Mouse (Mus musculus): ENCODE results near the gene Krba1. TPM values are rescaled to one million over a fixed set of nuclear protein-coding genes. Genes with fewer than 3 reads are reported as not detected.

Gene Krba1
- total RNA-seq (2021): 10 to 100 TPM; 17.7 to 21.5 TPM

- peak; percentile 80 to 81 for DNase-seq
- intact Hi-C loops (cut with DNase I): loop anchor here (1.0 to 2.0 kb wide), 2 partner anchors 109 to 217 kb away; no protein-coding TSS in a partner anchor
These were observed at the start of gene Krba1 for GRCm38 (mm10) chr6:48395105-48396007. Gene Krba1, plus strand, starts transcription at chr6:48395586.

- intact Hi-C loops (cut with DNase I): no loop called here
- no peak for DNase-seq
These were observed 36.5 kb upstream of the Krba1 start for GRCm38 (mm10) chr6:48358897-48359296.

DNA sequence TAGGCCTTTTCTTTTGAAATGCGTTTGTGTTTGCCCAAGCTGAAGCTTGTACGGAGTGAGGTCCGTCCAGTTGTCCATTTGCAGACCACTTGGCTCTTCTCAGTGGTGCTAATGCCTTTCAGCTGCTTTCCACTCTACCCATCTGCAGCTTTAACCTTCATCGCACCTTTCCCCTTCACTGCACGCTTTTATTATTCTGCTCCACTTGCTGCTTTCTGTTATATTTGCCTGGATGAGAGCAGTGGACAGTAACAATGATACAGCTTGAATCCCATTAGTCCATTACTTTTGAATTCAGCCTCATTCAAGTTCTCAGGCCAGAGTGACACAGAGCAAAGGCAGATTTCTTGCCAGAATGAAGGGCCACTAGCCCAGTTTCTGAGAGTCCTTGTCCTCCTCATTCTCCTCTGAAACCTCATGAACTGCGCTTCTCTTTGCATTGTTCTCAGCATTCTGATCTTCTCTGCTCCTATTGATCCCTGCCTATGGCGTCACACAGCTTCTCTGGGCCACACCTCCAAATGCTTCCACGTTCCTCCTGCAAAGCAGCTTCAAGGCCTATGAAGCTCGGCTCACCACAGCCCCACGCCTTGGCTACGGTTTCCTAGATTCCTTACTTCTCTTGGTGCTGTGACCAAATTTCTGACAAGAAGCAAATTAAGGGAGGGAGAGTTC is 28.9 kb upstream of the Krba1 start:
- intact Hi-C loops (cut with DNase I): no loop called here
- DNase-seq: no peak

DNA sequence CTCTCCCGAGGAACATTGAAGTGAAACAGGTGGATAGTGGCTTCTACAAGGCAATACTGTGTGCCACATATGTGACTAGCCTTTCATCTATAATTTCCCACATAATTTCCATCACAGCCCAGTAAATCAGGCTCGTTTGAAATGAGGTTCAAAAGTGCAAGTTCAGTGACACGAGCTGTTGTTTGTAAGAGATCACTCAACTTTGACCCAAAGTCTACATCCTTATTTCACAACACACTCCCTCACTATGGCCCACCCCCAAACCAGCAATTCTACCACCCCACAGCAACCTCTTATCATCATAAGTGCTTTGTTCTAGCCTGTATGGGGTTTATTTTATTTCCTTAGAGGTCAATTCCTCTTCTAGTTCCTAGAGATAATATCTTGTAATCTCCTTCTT is 7.2 kb upstream of the Krba1 start:
- intact Hi-C loops (cut with DNase I): no loop called here
- no peak for DNase-seq

- intact Hi-C loops (cut with DNase I): no loop called here
- no peak for DNase-seq
These were observed 1.6 kb upstream of the Krba1 start for GRCm38 (mm10) chr6:48393811-48394210.

DNA sequence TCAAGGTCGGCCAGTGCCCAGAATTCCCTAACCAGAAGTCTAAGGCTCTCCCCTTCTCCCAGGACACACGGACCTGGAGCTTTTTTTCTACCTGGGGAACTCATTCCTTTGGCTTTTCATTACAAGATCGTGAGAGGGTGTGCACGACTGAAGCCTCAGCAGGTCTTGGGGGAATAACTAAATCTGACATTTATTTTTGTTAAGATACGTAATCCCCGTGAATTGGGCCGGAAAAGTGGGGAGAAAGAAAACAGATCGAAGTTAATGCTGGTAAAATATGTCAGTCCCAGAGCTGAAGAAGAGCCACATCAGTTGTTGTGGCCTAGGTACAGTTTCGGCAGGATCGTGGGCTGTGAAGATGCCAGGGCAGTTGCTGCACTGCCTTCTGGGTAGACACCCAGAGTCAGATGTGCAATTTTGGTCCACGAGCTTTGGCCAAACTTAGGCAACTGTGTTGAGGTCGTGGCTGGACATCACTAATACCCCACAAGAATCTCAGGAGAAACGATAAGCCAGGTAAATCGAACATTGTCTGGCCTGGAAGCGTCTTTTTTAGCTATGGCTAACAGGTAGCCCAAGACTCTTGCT is 716 bp downstream of the Krba1 start:
- intact Hi-C loops (cut with DNase I): loop anchor here (1.0 to 2.0 kb wide), 2 partner anchors 108 to 217 kb away; no protein-coding TSS in a partner anchor
- peak in 1 of 2 experiments; percentile 31 for DNase-seq

DNA sequence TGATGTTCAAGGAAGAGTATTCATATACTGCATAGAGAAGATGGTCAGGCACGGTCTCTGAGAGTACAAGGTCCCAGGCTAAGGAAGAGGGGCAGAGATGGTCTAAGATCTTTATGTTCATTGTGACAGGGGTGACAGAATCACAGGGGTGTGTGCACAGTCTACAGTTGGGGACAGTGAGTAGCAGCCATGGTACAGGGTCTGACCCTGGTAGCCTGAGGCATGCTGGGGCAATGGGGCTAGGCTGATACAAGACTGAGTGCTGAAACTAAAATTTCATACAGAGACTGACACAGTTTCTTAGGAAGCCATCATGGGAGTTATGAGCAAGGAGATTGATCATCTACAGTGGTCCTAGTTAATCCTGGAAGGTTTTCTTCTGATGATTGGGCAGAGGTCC is 1.3 kb downstream of the Krba1 start:
- no peak for DNase-seq

DNA sequence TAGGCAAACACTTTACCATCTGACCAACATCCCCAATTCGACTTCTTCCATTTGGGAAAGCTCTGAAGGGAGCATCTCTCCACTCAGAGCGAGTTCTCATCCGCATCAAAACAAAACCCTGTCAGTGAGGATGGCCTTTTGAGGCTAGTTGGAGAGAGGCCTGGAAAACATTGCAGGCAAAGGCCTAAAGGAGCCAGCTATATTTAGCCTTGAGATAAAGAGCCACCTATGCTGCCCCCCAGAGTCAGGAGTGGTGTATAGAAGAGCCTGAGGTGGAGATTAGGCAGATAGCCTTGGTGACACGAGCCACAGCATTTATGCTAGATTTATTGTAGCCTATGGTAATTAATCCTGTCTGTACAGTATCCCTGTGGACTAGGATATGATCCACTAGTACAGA is 1.9 kb downstream of the Krba1 start:
- intact Hi-C loops (cut with DNase I): loop anchor here (2.0 kb wide), 1 partner anchor 219 kb away; no protein-coding TSS in a partner anchor
- DNase-seq: peak; percentile 35 to 50

More for the DNA sequence above, 1.3 kb downstream of the Krba1 start:
- intact Hi-C loops (cut with DNase I): loop anchor here (1.0 to 2.0 kb wide), 2 partner anchors 108 to 218 kb away; no protein-coding TSS in a partner anchor

- intact Hi-C loops (cut with DNase I): loop anchor here (2.0 kb wide), 1 partner anchor 43 kb away; no protein-coding TSS in a partner anchor
These were observed 4.5 kb downstream of the Krba1 start for GRCm38 (mm10) chr6:48399906-48400305.

DNA sequence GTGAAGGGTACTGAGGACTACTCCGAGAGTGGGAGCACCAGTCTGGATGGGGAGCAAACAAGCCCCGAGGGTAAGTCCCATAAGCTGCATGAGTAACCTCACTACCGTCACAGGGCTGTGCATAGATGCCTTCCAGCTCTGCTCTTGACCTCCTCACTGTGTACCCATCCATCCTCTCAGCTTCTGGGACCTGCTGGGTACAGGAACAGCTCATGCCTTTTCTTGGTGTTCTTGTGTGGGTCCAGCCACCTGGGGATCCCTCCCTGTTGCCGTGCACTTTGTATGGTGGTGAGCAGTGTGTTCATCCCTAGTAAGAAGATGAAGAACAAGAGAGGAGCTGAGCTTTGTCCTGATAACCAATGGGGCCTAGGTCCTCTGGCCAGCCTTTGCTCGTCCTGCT is 8.7 kb downstream of the Krba1 start:
- no peak for DNase-seq
- intact Hi-C loops (cut with DNase I): no loop called here

More at GRCm38 (mm10) chr6:48399906-48400305, 4.5 kb downstream of the Krba1 start:
- no peak for DNase-seq

GRCm38 (mm10) chr6:48409726-48410343 is 14.4 kb downstream of the Krba1 start:
- no peak for DNase-seq
- intact Hi-C loops (cut with DNase I): no loop called here

GRCm38 (mm10) chr6:48410551-48410950 is 15.2 kb downstream of the Krba1 start:
- DNase-seq: no peak

DNA sequence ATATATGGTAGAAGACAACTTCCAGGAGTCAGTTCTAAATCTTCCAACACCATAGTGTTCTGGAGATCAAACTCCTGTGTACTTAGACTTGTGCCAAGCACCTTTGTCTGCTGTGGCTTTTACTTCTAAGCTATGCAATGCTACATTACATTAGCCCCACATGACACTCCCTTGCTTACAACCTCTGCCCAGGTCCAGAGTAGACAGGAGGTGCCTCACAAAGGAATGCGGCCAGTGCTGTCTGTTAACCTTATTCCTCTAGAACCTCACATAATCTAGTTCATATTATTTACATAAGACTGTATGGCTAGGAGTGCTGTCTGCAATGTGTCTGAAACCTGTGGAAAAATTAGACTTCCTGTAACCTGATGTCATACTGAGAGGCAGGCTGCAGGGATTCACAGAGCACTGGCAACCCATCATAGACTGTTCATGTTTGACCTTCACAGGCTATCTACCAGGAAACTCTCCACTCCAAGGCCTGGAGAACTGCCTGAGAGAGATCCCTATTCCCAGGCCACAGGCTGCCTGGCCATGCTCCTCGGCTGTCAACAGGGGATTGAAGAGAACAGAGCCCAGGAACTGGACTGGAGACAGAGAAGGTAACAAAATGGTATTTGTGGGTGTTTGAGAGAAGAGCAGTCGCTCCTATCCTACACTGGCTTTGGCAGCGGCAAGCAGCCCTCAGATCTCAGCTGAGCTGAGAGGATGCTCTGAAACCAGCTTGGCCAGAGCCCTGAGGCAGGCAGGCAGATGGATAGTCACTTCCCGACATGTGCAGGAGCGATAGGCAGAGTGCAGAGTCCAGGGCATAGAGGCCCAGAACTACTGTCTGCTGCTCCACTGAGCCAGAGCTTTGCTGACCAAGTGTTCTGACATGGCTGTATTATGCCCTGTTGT is 16.1 kb downstream of the Krba1 start:
- no peak for DNase-seq
- intact Hi-C loops (cut with DNase I): no loop called here

More at GRCm38 (mm10) chr6:48410551-48410950, 15.2 kb downstream of the Krba1 start:
- intact Hi-C loops (cut with DNase I): no loop called here

GRCm38 (mm10) chr6:48412147-48412546 is 16.8 kb downstream of the Krba1 start:
- no peak for DNase-seq
- intact Hi-C loops (cut with DNase I): no loop called here

- intact Hi-C loops (cut with DNase I): no loop called here
- no peak for DNase-seq
These were observed 17.3 kb downstream of the Krba1 start for GRCm38 (mm10) chr6:48412662-48413061.

DNA sequence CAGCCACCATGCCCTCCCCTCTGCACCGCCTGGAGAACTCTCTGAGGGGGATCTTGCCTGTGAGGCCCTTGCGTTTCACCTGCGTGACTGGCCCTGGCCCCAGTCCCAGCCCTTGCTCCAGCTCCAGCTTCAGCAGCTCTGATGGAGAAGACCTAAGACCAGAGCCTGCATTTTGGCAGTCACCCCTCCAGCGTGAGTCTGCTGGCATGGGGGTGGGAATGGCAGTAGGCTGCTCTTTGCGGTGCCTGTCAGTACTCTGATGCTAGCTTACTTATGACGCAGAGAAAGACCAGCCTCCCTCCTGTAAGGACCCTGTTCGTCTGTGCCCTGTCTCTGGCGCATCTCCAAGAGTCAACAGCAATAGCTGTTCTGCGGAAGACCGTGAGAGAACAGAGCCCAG is 17.7 kb downstream of the Krba1 start:
- intact Hi-C loops (cut with DNase I): no loop called here
- no peak for DNase-seq

DNA sequence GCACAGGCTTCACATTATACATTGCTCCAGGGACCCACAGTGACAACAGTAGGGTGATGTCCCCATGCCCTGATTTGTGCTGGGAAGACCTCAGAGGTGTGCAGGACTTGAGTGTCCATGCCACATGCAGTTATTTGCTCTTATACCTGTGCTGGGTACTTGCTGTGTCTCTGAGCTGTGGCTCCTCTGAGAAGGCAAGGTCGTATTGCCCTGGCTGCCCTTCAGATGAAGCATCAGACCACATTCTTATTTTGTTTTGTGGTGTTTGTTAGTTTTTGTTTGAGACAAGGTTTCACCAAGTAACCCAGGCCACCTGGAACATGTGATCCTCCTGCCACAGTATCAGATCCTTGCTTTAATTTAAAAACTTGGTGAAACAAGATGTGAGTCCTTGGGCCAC is 19.5 kb downstream of the Krba1 start:
- no peak for DNase-seq
- intact Hi-C loops (cut with DNase I): no loop called here

GRCm38 (mm10) chr6:48415636-48416035 is 20.2 kb downstream of the Krba1 start:
- no peak for DNase-seq

DNA sequence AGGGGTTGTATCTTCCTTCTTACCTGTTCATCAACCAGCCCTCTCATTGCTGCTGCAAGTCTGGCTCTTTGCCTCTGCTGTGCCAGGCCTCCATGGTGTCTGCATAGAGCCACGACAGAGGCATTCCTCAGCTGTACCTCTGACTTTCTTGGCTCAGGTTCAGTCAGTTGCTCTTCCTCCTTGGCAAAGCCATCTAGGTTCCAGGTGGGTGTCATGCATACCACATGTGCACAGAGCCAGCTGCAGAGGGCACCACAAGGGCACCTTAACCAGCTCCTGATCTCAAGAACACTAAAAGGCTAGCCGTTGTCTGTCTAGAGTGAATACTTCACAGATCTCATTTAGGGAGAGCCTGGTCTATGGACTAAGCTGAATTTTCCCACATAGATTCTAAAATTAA is 21.1 kb downstream of the Krba1 start:
- no peak for DNase-seq
- intact Hi-C loops (cut with DNase I): no loop called here

More at GRCm38 (mm10) chr6:48415636-48416035, 20.2 kb downstream of the Krba1 start:
- intact Hi-C loops (cut with DNase I): no loop called here

Measured in heart, postnatal 36 days (tissue).